Mouse (Mus musculus) heart, embryonic 14.5 days (tissue): ENCODE results near the gene Pidd1. TPM values are rescaled to one million over a fixed set of nuclear protein-coding genes. Genes with fewer than 3 reads are reported as not detected.

ENCODE experiments used
- ATAC-seq: fragments of 200-750 bp; cut with Nextera tagmentation; 2 replicates; pipeline ENCODE4 v1.8.0; 2017; ENCODE audit warnings: low read depth, moderate TSS enrichment; ENCODE audit not compliant: insufficient number of reproducible peaks, insufficient read depth, low FRiP score
- H3K27ac ChIP-seq, 2 experiments: fragments of 200-500 bp in 1 of 2; fragments of 300-500 bp in 1 of 2; sonication (generic) in 1 of 2; replicated peaks in 1 of 2; 2 replicates each; pipeline ENCODE4 v1.5.1; 2012 to 2014; ENCODE audit warnings: low read depth in 2 of 2, low read length in 2 of 2, control low read depth in 1 of 2, mild to moderate bottlenecking in 1 of 2, mixed read lengths in 1 of 2; ENCODE audit not compliant: control insufficient read depth in 1 of 2, insufficient read depth in 1 of 2
- H3K27me3 ChIP-seq: fragments of 300-500 bp; sonication (generic); 2 replicates; pipeline ENCODE4 v1.6.1; 2014; ENCODE audit warnings: mild to moderate bottlenecking, low read length, control low read depth; ENCODE audit not compliant: control insufficient read depth, insufficient read depth
- H3K36me3 ChIP-seq: fragments of 300-500 bp; sonication (generic); 2 replicates; pipeline ENCODE4 v1.6.1; 2014; ENCODE audit warnings: mild to moderate bottlenecking, control low read depth, low read length, mixed read lengths; ENCODE audit not compliant: control insufficient read depth, insufficient read depth
- H3K4me1 ChIP-seq, 2 experiments: fragments of 200-500 bp in 1 of 2; fragments of 300-500 bp in 1 of 2; sonication (generic) in 1 of 2; 2 replicates each; pipeline ENCODE4 v1.6.1; 2012 to 2014; ENCODE audit warnings: low read length in 2 of 2, control low read depth in 1 of 2, mixed read lengths in 1 of 2; ENCODE audit not compliant: control insufficient read depth in 2 of 2, insufficient read depth in 2 of 2
- H3K4me2 ChIP-seq: fragments of 300-500 bp; sonication (generic); 2 replicates; pipeline ENCODE4 v1.6.1; 2014; ENCODE audit warnings: mild to moderate bottlenecking, low read length
- H3K4me3 ChIP-seq, 2 experiments: fragments of 200-500 bp in 1 of 2; fragments of 300-500 bp in 1 of 2; sonication (generic) in 1 of 2; 2 replicates each; pipeline ENCODE4 v1.5.1; 2012 to 2014; ENCODE audit warnings: low read length in 2 of 2, mild to moderate bottlenecking in 2 of 2, control low read depth in 1 of 2, low read depth in 1 of 2, moderate library complexity in 1 of 2; ENCODE audit not compliant: control insufficient read depth in 1 of 2, insufficient read depth in 1 of 2
- H3K9ac ChIP-seq: fragments of 300-500 bp; sonication (generic); 2 replicates; pipeline ENCODE4 v1.6.1; 2014; ENCODE audit warnings: mild to moderate bottlenecking, low read length
- H3K9me3 ChIP-seq: fragments of 300-500 bp; sonication (generic); 2 replicates; pipeline ENCODE4 v1.6.1; 2016; ENCODE audit warnings: low read length, control low read depth; ENCODE audit not compliant: control insufficient read depth
- WGBS: fragments of 180-500 bp; shearing (Covaris S2); extraction: QIAGEN DNeasy Blood & Tissue Kit; methylation state at CpG from one replicate; pipeline ENCODE4 v1.1.7; 2014; 5-methylcytosine and 5-hydroxymethylcytosine counted together
- polyA plus RNA-seq: library from polyadenylated mRNA; unstranded; fragments of >200 nt; fragmentation: Nextera tagmentation; extraction: Ambion mirVana; gene quantifications from 2 replicates; pipeline ENCODE4 v1.2.1, GENCODE M21; 2014

The Pidd1 gene
- polyA plus RNA-seq, 1 experiment from 2014 or later, result 6.1 TPM

DNA sequence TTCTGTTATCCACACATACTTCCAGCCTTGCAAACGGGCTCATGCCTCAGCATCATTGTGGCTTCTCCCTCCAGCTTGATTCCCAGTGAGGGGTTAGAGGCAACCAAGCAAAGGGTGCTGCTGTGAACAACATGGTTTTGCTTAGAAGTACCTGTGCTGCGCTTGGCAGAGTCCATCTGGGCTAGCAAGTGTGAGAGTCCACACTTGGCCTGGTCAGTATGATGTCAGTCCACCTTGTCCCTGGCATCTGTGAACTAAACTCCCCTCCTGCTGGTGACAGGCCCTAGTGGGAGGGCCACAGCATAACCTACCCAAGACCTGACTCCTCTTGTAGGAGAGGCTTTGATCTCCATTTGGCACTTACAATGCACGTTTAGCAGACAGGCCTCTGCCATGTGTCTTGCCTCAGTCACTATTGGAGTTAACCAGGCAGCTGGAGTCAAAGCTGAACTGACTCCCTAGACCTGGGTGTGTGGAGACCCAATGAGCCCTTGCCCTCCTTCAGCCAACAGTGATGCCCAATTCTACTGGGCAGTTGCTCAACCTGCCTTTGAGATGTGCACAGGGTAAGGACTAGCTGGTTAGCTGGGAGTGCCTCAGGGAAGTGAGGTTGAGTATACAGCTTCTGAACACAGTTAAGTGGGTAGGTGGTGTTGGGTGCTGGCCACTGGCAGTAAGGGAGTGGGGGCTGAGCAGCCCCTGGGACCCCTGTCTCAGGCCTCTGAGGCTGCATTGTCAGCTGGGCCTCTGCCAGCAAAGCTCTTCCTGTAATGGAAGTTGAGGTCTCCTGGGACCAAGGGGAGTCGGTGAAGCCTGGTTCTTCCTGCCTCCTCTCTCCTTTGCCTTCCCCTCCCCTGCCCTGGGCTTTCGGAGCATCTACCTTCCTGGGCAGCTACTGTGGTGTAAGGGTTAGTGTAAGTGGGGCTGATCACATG, 40.6 kb upstream of the Pidd1 start:
- H3K27ac ChIP-seq, result no peak overlapping the region
- H3K9me3 ChIP-seq, result no peaks in the 10 kb centered on the region
- H3K4me2 ChIP-seq, result no peak overlapping the region
- peaks cover 2% of the 10 kb centered on the region; the same call in 1 of the 2 replicates for H3K36me3 ChIP-seq
- H3K4me1 ChIP-seq, result peaks cover 11 to 36% of the 10 kb centered on the region in 2 experiments
- H3K4me3 ChIP-seq, result no peak overlapping the region
- no peak overlapping the region for H3K9ac ChIP-seq
- WGBS, result 68% methylated on average over 5 of the region's 5 CpGs
- H3K27me3 ChIP-seq, result peaks cover 12% of the 10 kb centered on the region
- ATAC-seq, result no peak

DNA sequence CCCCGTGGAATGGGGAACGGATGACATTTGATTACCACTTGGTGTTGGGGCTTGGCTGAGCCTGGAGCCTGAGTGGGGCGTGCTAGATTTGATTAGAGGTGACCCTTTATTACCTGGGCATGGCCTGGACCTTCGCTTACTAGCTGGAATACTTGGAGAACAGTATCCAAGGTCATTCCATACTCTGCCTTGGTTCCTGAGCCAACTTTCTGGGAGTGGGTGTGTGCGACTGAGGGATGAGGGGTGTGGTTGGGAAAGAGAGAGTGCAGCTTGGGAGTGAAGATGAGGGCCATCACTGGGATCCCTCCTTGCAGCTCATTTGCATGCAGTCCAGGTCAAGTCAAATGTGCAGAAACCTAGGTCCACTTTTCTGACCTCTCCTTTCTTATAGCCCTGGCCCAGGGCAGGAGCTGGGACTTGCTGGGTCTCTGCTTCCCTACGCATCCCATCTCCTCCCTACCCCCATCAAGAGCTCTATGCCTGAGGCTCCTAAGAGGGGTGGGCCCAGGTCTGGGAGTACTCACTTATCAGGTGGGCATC, 39.4 kb upstream of the Pidd1 start:
- H3K4me3 ChIP-seq, result no peak overlapping the region
- no peak overlapping the region for H3K9ac ChIP-seq
- no peak for ATAC-seq
- WGBS, result 82% methylated on average over 6 of the region's 6 CpGs
- H3K27me3 ChIP-seq, result peaks cover 12% of the 10 kb centered on the region
- H3K4me2 ChIP-seq, result no peak overlapping the region
- H3K9me3 ChIP-seq, result no peaks in the 10 kb centered on the region
- peaks cover 13 to 40% of the 10 kb centered on the region in 2 experiments for H3K4me1 ChIP-seq
- no peak overlapping the region for H3K27ac ChIP-seq
- no peaks in the 10 kb centered on the region; the same call in 1 of the 2 replicates for H3K36me3 ChIP-seq

DNA sequence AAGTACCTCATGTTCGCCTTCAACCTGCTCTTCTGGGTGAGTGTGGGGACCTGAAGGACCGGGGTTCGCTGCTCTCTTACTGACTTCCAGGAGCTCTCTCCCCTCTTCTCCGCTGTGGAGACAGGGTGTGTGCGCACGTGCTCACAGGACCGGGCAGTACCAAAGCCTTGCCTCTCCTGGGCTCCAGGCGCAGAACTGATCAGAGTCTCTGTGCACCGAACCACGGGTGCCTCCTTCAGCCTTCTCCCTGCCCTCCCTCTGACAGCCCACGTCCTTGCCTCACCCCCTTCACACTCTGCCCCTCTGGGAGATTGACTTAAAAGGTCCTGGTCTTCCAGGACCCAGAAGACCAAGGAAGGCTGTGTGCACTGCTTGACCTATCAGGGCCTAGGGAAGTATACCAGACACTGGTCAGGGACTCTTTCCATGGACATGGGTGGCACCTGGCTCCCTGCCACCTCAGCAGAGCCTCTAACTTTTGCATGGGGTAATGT, 38.8 kb upstream of the Pidd1 start:
- WGBS, result 13% methylated on average over 11 of the region's 11 CpGs
- peak overlapping the region; percentile 57 to 67 for H3K4me3 ChIP-seq
- H3K27ac ChIP-seq, result no peak overlapping the region

GRCm38 (mm10) chr7:141481498-141482401, 37.9 kb upstream of the Pidd1 start:
- under 1% methylated on average over 75 of the region's 81 CpGs for WGBS
- Histone ChIP-seq H3K27ac (no peak overlapping the region), H3K9ac (peak overlapping the region; percentile 65), H3K9me3 (no peaks in the 10 kb centered on the region), H3K4me2 (peak overlapping the region; percentile 100), H3K36me3 (no peaks in the 10 kb centered on the region), H3K4me1 (peaks cover 25 to 54% of the 10 kb centered on the region in 2 experiments), H3K27me3 (peaks cover 12% of the 10 kb centered on the region), H3K4me3 (peak overlapping the region; percentile 57 to 67)
- no peak for ATAC-seq

More for the DNA sequence above, 38.8 kb upstream of the Pidd1 start:
- Histone ChIP-seq H3K36me3 (no peaks in the 10 kb centered on the region; the same call in 1 of the 2 replicates), H3K9ac (peak overlapping the region; percentile 65), H3K4me1 (peaks cover 18 to 46% of the 10 kb centered on the region in 2 experiments), H3K27me3 (peaks cover 12% of the 10 kb centered on the region), H3K9me3 (no peaks in the 10 kb centered on the region), H3K4me2 (peak overlapping the region; percentile 100)
- no peak for ATAC-seq

- Histone ChIP-seq H3K9me3 (no peaks in the 10 kb centered on the region), H3K27me3 (peaks cover 12% of the 10 kb centered on the region), H3K9ac (peak overlapping the region; percentile 65; the same call in 1 of the 2 replicates), H3K4me1 (peaks cover 31 to 61% of the 10 kb centered on the region in 2 experiments), H3K36me3 (no peaks in the 10 kb centered on the region), H3K4me3 (peak overlapping the region in 1 of 2 experiments; percentile 57; a peak in 2 of 4 replicates), H3K4me2 (peak overlapping the region; percentile 100), H3K27ac (no peak overlapping the region)
- 9% methylated on average over 10 of the region's 10 CpGs for WGBS
- ATAC-seq, result no peak
Measured at GRCm38 (mm10) chr7:141480842-141481497, 37.1 kb upstream of the Pidd1 start.

DNA sequence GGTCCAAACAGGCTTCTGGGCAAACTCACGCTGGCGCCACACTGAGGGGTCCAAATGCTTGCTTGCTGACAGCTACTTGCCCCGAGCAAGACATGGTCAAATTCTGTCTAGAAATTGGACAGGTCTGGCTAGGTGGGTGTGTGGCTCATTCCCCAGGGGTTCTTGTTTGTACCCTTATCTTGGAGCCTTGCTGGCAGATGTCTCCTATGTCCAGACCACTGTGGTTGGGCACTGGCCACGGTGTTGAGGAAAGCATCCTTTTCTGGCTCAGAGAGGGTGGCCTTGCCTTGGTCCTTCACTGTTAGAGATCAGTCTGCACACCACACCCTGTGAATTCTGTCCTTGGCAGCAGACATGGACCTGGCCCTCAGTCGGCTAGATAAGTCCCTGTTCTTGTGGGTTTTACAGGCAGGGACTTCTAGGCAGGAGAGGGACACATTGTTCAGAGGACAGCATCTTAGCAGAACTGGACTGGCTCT, 34.5 kb upstream of the Pidd1 start:
- no peak overlapping the region for H3K4me3 ChIP-seq
- H3K9me3 ChIP-seq, result no peaks in the 10 kb centered on the region
- peaks cover 10% of the 10 kb centered on the region for H3K27me3 ChIP-seq
- ATAC-seq, result no peak
- WGBS, result 33% methylated on average over 5 of the region's 5 CpGs
- H3K4me1 ChIP-seq, result peaks cover 42 to 67% of the 10 kb centered on the region in 2 experiments
- H3K4me2 ChIP-seq, result peak overlapping the region; percentile 97
- no peaks in the 10 kb centered on the region for H3K36me3 ChIP-seq
- no peak overlapping the region; the same call in 1 of the 2 replicates for H3K9ac ChIP-seq
- peak overlapping the region; percentile 63 to 95 for H3K27ac ChIP-seq
